Mouse (Mus musculus): ENCODE results near the gene Clic5. TPM values are rescaled to one million over a fixed set of nuclear protein-coding genes. Genes with fewer than 3 reads are reported as not detected.

Clic5 gene
- total and polyA plus RNA-seq, 3 experiments, result not detected

DNA sequence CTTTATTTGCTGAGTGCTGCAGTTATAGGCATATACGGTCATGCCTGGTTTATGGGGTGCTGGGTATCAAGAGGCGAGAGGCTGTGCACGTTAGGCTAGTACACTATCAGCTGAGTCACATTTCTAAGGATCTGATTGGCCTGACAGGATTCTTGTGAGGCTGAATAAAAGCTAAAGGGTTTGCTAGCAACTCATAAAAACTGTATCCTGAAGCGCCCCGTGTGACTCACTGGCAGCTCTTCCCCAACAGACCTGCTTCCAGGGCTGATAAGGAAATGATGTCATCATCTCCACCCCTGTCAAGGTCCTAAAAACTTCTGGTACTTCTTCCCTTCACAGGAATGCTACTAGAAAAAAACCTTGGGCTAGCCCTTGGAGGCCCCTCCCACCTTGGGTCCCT, 14.6 kb downstream of the Clic5 start:
- no peaks in the 10 kb centered on the region for H3K36me3 ChIP-seq (ENCODE audit: control insufficient read depth in 1 of 2, insufficient read depth in 2 of 2, low read length in 2 of 2)
- TF ChIP-seq SMC3 (IDR thresholded peaks at IDR 0.05; ENCODE audit: low read depth, low read length) (no peak), KAT2A (conservative IDR thresholded peaks at IDR 0.05; ENCODE audit: low read depth, low read length) (no peak), NELFE (IDR thresholded peaks at IDR 0.05; ENCODE audit: low read depth, low read length) (no peak), UBTF (IDR thresholded peaks at IDR 0.05; ENCODE audit: borderline replicate concordance, insufficient read depth, low read depth, low read length) (no peak), TCF12 (IDR thresholded peaks at IDR 0.05; ENCODE audit: low read depth, low read length) (no peak), ZMIZ1 (IDR thresholded peaks at IDR 0.05; ENCODE audit: low read depth, low read length) (no peak), HCFC1 (IDR thresholded peaks at IDR 0.05; ENCODE audit: low read depth, low read length) (no peak)
- H3K4me3 ChIP-seq (ENCODE audit: control insufficient read depth in 1 of 2, insufficient read depth in 1 of 2, low read depth in 2 of 2, low read length in 2 of 2), result no peak overlapping the region
- no peaks in the 10 kb centered on the region for H3K4me1 ChIP-seq (ENCODE audit: control insufficient read depth in 1 of 2, insufficient read depth in 2 of 2, low read length in 2 of 2)
- H3K79me2 ChIP-seq (ENCODE audit: control insufficient read depth, insufficient read depth, low read length, poor library complexity), result no peaks in the 10 kb centered on the region
- no peaks in the 10 kb centered on the region for H3K27me3 ChIP-seq (ENCODE audit: control insufficient read depth in 1 of 2, insufficient read depth in 2 of 2, low read length in 2 of 2)
- DNase-seq (ENCODE audit: low read depth, low spot score), result no peak
- H3K9ac ChIP-seq (ENCODE audit: control insufficient read depth, low read depth, low read length, poor library complexity, severe bottlenecking), result no peak overlapping the region
- H3K9me3 ChIP-seq (replicated peaks; ENCODE audit: insufficient read depth, low read length), result no peaks in the 10 kb centered on the region
- H3K27ac ChIP-seq (ENCODE audit: control insufficient read depth, low read depth, low read length), result no peak overlapping the region

DNA sequence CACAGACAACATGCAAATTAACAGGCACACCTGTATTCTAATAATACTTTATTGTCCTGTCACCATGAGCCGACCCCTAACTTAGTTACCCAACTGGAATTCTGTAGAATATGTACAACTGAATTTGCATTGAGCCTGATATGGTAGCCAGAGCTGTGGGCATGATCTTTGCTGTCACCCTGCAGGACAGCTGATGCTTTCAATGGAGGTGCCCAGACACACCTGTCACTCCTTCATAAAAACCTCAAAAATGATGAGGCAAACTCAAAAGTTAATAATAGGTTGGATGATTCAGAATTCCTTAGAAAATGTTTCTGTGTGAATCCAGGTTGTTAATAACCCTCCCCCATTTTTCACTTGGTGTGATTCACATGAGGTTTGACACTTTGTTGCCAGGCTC, 16.4 kb downstream of the Clic5 start:
- H3K9me3 ChIP-seq (replicated peaks; ENCODE audit: insufficient read depth, low read length), result no peaks in the 10 kb centered on the region
- no peak overlapping the region for H3K4me3 ChIP-seq (ENCODE audit: control insufficient read depth in 1 of 2, insufficient read depth in 1 of 2, low read depth in 2 of 2, low read length in 2 of 2)
- no peaks in the 10 kb centered on the region for H3K27me3 ChIP-seq (ENCODE audit: control insufficient read depth in 1 of 2, insufficient read depth in 2 of 2, low read length in 2 of 2)
- TF ChIP-seq UBTF (IDR thresholded peaks at IDR 0.05; ENCODE audit: borderline replicate concordance, insufficient read depth, low read depth, low read length) (no peak), TCF12 (IDR thresholded peaks at IDR 0.05; ENCODE audit: low read depth, low read length) (no peak)
- H3K79me2 ChIP-seq (ENCODE audit: control insufficient read depth, insufficient read depth, low read length, poor library complexity), result no peaks in the 10 kb centered on the region
- DNase-seq (ENCODE audit: low read depth, low spot score), result no peak
- H3K4me1 ChIP-seq (ENCODE audit: control insufficient read depth in 1 of 2, insufficient read depth in 2 of 2, low read length in 2 of 2), result no peaks in the 10 kb centered on the region
- no peak overlapping the region for H3K9ac ChIP-seq (ENCODE audit: control insufficient read depth, low read depth, low read length, poor library complexity, severe bottlenecking)
- no peaks in the 10 kb centered on the region for H3K36me3 ChIP-seq (ENCODE audit: control insufficient read depth in 1 of 2, insufficient read depth in 2 of 2, low read length in 2 of 2)
- no peak overlapping the region for H3K27ac ChIP-seq (ENCODE audit: control insufficient read depth, low read depth, low read length)

DNA sequence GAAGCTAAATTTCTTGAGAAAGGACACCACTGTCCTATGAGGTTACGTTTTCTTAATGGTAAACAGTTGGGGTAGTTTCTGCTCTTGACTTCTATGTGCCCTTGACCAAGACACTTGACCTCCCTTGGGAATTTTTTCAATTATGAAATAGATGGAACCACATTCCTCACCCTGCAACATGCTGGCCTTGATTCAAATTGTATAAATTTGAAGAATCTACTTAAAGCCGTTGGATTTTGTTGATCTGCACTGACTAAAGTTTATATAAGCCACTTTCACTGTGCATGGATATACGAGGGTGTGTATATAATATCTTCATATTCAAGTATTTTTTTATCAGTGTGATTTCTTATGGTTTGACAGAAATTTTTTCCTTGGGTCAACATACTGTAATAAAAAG, 17.2 kb downstream of the Clic5 start:
- H3K27me3 ChIP-seq (ENCODE audit: control insufficient read depth in 1 of 2, insufficient read depth in 2 of 2, low read length in 2 of 2), result no peaks in the 10 kb centered on the region
- no peak overlapping the region for H3K27ac ChIP-seq (ENCODE audit: control insufficient read depth, low read depth, low read length)
- no peaks in the 10 kb centered on the region for H3K4me1 ChIP-seq (ENCODE audit: control insufficient read depth in 1 of 2, insufficient read depth in 2 of 2, low read length in 2 of 2)
- H3K9ac ChIP-seq (ENCODE audit: control insufficient read depth, low read depth, low read length, poor library complexity, severe bottlenecking), result no peak overlapping the region
- H3K36me3 ChIP-seq (ENCODE audit: control insufficient read depth in 1 of 2, insufficient read depth in 2 of 2, low read length in 2 of 2), result no peaks in the 10 kb centered on the region
- H3K9me3 ChIP-seq (replicated peaks; ENCODE audit: insufficient read depth, low read length), result no peaks in the 10 kb centered on the region
- no peak overlapping the region for H3K4me3 ChIP-seq (ENCODE audit: control insufficient read depth in 1 of 2, insufficient read depth in 1 of 2, low read depth in 2 of 2, low read length in 2 of 2)
- DNase-seq (ENCODE audit: low read depth, low spot score), result no peak
- TF ChIP-seq TAL1 (IDR thresholded peaks at IDR 0.05; ENCODE audit: low read length) (no peak), ELF1 (IDR thresholded peaks at IDR 0.05; ENCODE audit: low read depth, low read length) (no peak), UBTF (IDR thresholded peaks at IDR 0.05; ENCODE audit: borderline replicate concordance, insufficient read depth, low read depth, low read length) (no peak), SIN3A (IDR thresholded peaks at IDR 0.05; ENCODE audit: low read length) (no peak), RCOR1 (IDR thresholded peaks at IDR 0.05; ENCODE audit: low read depth, low read length) (no peak), ZMIZ1 (IDR thresholded peaks at IDR 0.05; ENCODE audit: low read depth, low read length) (no peak), USF2 (IDR thresholded peaks at IDR 0.05; ENCODE audit: borderline replicate concordance in 1 of 2, insufficient read depth in 1 of 2, low read depth in 1 of 2, low read length in 2 of 2) (no peak), TCF12 (IDR thresholded peaks at IDR 0.05; ENCODE audit: low read depth, low read length) (no peak), JUND (IDR thresholded peaks at IDR 0.05; ENCODE audit: low read depth, low read length) (no peak), MYB (IDR thresholded peaks at IDR 0.05; ENCODE audit: low read depth, low read length) (no peak), CTCF (IDR thresholded peaks at IDR 0.05 in 2 of 3, conservative IDR thresholded peaks at IDR 0.05 in 1 of 3; ENCODE audit: control insufficient read depth in 1 of 3, insufficient read depth in 1 of 3, low read depth in 2 of 3, low read length in 3 of 3, poor library complexity in 1 of 3, severe bottlenecking in 1 of 3) (no peak), E2F4 (IDR thresholded peaks at IDR 0.05; ENCODE audit: borderline replicate concordance, low read depth, low read length) (no peak), SMC3 (IDR thresholded peaks at IDR 0.05; ENCODE audit: low read depth, low read length) (no peak), MEF2A (IDR thresholded peaks at IDR 0.05; ENCODE audit: extremely low read depth, insufficient replicate concordance, low read depth, low read length, poor library complexity, severe bottlenecking) (no peak), MAZ (IDR thresholded peaks at IDR 0.05; ENCODE audit: low read depth, low read length) (no peak)
- no peaks in the 10 kb centered on the region for H3K79me2 ChIP-seq (ENCODE audit: control insufficient read depth, insufficient read depth, low read length, poor library complexity)
